Mouse (Mus musculus) urinary bladder, postnatal 14 days (tissue): ENCODE measurements at regions not wholly inside any gene's neighbourhood (a gene's known extent, or its start where the extent isn't known, plus 50 kb on each side); places are given as distances from the start of the nearest gene placed in this dataset.

ENCODE experiments used
- DNase-seq: peaks from one replicate; pipeline ENCODE4 v3.0.0; 2021; ENCODE audit warnings: low spot score

- no peak for DNase-seq
These were observed 122.0 kb downstream of the Olfr1505 start for GRCm38 (mm10) chr19:14035371-14035770.

DNA sequence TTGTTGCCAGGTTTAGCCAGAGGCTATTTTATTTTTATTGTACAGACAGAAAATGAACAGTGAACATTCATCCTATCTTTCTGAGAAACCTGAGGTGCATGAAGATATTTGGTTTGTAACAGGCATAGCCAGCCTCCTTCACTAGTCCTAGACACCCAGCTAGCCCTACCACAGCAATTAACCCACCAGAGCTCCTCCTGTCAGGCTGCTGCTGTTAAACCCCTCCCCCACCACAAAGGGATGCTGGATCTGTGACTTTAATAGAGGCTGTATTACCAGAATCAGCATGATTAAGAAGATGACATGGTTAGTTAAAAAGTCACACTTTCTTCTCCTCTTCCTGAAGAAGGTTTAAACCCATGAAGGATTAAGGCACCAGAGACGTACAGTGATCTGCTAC is 122.5 kb downstream of the Olfr1505 start:
- DNase-seq, result no peak

DNA sequence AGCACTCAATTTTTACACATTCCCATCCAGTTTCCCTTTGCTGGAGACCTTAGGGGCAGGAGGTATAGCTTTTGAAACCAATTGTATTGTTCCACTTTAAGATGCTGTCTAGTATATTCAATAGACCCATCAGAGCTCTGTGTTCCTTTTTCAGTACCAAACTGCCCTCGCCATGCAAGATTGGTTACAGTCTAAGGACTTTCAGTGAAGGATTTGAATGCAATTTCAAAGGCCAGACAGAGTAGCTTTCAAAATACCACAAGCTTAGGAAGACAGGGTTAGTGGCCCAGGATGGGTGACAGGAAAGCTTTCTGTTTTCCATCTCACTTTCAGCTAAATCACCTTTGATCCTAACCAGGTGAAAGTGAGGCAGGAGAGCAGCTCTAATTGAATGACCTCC is 123.4 kb downstream of the Olfr1505 start:
- no peak for DNase-seq

DNA sequence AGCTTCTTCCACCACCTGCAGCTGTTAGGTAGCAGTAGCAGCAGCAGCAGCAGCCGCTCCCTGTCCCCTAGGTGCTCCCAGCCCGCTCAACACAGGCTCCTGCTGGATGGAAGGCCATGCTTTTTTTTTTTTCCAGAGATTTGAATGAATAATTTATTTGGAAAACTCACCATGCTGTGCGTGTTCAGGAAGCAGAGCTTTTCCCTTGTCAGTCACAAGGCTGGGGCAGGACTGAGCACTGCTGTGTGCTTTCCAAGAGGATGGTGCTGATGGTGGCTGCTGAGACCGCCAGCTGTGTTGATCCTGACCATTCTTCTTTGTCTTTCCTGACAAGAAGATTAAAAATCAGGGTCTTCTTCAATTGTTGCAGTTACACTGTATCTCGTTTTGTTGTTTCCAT is 129.4 kb downstream of the Olfr1505 start:
- no peak for DNase-seq

DNA sequence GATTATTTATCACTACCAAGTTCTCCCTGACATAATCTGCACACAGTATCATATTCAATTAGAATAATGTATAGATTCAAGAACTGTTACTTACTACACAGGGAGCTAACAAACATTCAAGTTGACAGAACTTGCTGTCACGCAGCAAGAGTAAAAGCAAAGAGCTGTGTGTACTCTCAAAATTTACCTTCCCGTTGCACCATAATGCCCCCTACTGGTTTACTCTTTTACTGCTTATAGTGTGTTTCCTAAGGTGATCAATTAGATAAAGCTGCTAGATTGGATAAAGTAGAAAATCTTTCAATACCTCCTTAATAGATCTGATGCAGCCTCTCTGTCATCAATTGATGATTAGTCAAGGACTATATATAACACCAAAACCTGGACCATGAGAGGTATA is 132.1 kb downstream of the Olfr1505 start:
- DNase-seq, result no peak

- DNase-seq, result no peak
These were observed 138.7 kb downstream of the Olfr1505 start for GRCm38 (mm10) chr19:14052052-14052451.

DNA sequence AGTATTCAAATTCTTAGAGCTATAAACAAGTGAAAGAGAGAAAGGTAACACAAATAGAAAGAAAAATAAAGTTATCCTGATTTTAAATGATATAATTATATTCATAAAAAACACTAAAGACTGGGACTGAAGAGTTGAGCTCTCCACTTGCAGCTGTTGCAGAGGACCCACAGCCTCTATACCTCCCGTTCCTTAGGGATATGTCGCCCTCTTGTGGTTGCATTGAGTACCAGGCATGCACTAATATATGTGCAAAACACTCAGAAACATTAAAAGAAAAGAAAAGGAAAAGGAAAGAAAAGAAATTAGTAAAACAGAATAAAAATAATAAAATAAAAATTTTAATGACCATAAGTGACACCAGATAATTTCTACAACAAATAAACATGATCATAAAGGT is 167.2 kb downstream of the Olfr1505 start:
- peak; percentile 22 for DNase-seq

DNA sequence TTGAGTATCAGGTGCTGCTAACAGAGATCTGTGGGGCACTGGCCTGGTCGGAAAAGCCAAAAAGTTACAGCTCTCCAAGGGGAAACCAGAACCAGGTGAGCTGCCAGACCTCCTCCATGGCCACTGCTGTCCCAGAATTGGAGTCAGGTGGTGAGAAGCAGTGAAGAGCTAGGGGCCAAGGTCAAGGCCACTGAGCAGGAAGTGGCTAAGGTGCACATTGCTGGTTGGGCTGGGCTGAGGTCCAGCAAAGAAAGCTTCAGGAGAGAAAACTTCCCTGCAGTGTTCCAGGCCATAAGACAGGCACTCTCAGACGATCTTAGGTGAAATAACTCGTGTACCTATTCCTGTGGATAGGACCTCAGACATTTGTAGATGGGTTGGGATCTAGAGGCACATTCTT is 171.4 kb downstream of the Olfr1505 start:
- DNase-seq, result no peak

GRCm38 (mm10) chr19:14090106-14090505 is 176.8 kb downstream of the Olfr1505 start:
- DNase-seq, result no peak

DNA sequence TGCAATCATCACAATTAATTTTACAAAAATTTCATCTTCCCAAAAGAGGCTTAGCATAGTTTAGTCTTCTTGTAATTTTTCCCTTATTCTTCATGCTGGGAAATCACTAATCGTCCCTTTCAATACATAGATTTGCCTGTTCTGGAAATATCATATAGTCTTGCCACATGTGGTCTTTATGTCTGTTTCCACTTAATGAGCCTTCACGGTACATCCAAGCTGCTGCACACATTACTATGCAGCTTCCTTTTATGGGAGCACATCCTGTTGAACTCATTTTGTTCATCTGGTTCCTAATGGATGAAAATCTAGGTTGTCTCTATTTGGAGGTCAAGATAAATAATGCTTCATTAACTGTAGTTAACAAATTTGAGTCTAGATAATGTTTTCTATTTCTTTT is 180.9 kb downstream of the Olfr1505 start:
- no peak for DNase-seq

- no peak for DNase-seq
These were observed 182.9 kb downstream of the Olfr1505 start for GRCm38 (mm10) chr19:14096187-14096586.

GRCm38 (mm10) chr19:14109091-14109490 is 195.8 kb downstream of the Olfr1505 start:
- no peak for DNase-seq

DNA sequence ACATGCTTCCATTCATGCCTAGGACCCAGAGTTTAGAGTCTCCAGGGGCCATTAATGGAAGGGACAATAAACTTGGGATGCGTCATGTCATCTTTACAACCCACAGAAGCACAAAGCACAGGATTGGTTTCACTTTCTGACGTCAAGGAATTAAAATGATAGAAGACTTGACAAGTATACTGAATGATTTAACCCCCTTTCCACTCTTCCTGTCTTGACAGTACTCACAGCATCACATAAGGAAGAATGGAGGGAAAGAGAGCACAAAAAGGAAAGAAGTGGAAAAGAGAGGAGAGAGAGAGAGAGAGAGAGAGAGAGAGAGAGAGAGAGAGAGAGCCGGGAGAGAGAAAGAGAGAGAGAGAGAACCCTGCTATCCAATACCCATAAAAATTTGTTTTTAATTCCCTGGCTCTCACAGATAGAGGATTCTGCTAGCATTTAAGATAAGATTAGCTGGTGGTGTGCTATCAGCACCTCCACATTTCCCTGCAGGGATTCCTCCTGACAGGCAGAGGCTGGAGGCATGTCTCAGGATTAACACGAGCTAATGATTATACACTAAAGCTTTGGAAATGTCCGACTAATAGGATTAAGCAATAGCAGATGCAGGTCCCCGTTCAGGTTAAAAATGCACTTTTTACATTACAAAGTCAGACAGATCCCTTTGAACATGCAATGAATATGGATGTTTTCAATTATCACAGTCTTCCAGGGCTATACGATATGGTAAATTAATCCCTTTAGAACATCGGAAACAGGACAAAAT is 210.2 kb downstream of the Olfr1505 start:
- no peak for DNase-seq

GRCm38 (mm10) chr19:14124250-14124827 is 211.0 kb downstream of the Olfr1505 start:
- no peak for DNase-seq

DNA sequence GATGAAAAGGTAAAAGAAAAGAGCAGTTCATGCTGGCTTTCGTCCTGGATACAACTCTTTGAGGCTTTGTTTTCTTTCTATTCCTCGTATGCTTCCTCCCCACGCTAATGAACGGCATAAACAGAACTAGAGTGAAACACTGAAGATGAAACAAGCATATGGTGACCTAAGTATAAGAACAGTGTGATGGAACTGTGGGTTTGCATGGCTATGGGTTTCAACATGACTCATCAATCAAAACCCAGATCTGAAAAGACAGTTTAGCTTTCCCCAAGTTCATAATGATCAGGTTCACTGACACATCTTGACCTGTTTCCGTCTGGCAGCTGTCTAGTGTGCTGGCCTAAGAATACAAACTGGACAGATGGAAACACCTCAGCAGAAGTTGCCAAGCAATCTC is 211.7 kb downstream of the Olfr1505 start:
- no peak for DNase-seq

DNA sequence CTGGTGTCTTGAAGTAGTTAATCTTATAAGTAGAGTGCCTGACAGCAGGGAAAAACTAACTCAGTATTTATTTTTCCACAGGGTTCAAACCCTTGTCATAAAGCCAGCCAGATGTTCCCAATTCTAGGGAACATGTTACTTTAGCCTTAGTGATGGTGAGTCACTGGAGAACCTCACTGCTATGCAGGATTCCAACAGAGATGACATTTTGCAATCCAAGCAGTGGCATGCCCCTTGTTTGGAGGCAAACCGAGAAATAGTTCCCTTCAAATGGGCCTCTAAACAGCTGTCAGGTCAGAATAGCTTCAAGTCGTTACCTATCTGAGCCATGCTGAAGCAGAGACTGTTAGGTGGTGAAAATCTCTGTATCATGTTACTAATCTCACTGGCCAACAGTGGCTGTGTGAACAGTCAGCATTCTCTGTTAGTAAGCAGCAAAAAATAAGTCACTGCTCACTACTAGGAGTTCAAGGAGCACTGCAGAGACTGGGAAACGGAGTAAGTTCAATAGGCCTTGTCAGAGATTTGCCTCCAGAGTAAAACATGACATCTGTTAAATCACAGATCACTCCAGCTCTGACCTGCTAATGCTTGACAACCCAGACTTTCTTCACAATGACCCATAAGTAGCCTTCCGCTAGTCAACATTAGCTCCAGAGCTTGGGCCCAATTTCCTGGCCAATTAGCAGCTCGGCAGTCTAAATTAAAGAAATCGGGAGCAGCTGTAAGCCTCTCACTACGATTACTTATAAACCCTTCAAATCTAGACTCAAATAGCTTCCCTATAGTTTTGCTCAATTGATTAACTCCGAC is 215.3 kb downstream of the Olfr1505 start:
- DNase-seq, result no peak

DNA sequence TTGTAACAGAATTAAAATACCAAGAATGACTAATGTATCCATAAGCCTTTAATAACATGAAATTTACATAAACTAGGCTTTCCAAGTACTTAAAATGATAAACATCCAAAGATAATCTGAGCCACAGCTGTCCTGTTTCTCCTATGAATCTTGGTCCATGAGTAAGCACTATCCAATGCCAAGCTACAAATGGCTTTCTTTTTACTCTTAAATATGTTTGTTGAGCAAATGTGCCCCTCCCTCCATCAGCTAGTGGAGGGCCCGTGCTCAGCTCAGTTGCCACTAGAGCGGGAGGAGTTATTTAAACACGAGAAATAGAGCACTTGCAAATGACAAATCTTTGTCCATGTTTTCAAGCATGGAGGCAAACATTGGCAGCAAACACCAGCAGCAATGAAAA is 247.9 kb downstream of the Olfr1505 start:
- no peak for DNase-seq

- no peak for DNase-seq
These were observed 249.4 kb downstream of the Olfr1505 start for GRCm38 (mm10) chr19:14162773-14163172.

DNA sequence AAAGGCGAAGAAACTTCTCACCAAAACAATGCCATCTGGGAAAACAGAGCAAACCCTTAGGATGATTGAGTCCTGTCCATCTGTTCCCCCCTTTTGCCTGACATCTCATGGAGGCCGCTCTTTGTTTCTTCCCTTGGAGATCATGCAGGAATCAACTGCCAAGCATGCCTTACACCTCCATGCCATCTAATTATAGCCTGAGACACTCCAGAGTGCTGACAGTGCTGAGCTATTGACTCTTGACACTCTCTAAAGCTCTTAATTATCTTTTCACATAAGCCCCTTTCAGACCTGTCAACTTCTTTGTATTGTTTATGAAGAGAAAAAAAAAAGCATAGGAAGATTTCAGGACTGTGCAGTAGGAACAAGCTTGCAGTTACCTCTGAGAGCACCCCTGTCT is 252.4 kb downstream of the Olfr1505 start:
- no peak for DNase-seq

GRCm38 (mm10) chr19:14180244-14180643 is 266.9 kb downstream of the Olfr1505 start:
- DNase-seq, result peak; percentile 42

DNA sequence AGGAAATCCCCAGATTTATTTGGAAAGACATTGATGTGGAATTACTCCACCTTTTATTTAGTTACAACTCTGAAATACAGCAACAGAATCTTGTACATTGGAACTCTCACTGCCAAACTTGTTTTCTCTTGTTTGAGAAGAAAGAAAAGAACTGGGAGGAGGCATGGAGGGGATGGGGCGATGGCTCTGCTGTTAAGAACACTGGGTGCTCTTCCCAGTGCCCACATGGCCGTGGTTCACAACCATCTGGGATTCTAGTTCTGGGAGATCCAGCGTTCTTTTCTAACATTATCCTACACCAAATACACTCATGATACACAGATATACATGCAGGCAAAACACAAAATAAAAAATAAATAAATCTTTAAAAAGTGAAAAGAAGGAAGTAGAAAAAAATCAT is 267.6 kb downstream of the Olfr1505 start:
- no peak for DNase-seq

- DNase-seq, result peak; percentile 5
These were observed 268.5 kb downstream of the Olfr1505 start for GRCm38 (mm10) chr19:14181661-14182415.
